Mouse (Mus musculus) liver, adult 2 months (tissue): Measurements from ENCODE around the gene Ubqln4.

Experiments
- CTCF ChIP-seq: fragments of 200-500 bp; IDR thresholded peaks from 2 replicates; pipeline ENCODE4 v1.5.1; 2011; ENCODE audit warnings: low read depth, low read length, control low read depth
- POLR2A ChIP-seq: fragments of 200-500 bp; IDR thresholded peaks from 2 replicates; pipeline ENCODE4 v1.6.1; 2011; ENCODE audit warnings: low read length, control low read depth; ENCODE audit not compliant: insufficient read depth; ENCODE audit errors: extremely low read depth

DNA sequence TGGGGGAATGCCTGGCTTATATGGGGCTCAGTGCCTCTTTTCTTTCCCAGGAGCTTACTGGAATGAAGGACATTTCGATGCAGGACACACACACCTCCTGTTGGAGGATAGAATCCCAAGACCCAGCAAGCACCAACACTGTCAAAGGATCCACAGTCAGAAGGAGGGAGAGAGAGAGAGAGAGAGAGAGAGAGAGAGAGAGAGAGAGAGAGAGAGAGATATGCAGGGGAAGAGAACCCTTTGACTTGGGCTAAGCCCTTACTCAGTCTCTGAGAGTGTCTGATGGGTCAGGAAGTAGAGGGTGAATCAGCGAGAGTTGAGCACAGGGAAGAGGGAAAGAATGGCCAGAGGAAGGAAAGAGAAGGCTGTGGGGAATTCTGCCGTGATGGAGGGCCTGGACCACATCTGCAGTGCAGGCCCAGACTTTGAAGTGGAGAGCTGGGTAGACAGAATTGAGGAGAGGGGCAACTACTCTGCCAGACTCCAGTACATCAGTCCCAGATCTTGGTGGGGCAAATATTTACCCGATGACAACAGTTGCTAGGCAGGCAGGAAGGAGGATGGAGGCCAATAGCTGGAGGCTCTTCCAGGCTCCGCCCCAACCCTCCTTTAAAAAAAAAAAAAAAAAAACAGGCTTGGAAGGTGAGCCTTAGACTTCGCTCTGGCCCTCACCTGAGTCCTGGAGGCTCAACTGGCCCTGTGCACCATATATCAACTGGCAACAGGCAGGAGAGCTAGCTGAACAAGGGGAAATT lies 41.2 kb upstream of the Ubqln4 start:
- TF ChIP-seq CTCF (no peak), POLR2A (no peak)
